Mouse (Mus musculus) intestine, embryonic 14.5 days (tissue): ENCODE measurements around the gene Adamts7. TPM values are rescaled to one million over a fixed set of nuclear protein-coding genes. Genes with fewer than 3 reads are reported as not detected.

Experiments used
- ATAC-seq: fragments of 200-750 bp; cut with Nextera tagmentation; replicated peaks from 2 replicates; pipeline ENCODE4 v1.8.0; 2017; ENCODE audit warnings: low read depth, moderate number of reproducible peaks, moderate TSS enrichment, moderate library complexity; ENCODE audit not compliant: low FRiP score, low TSS enrichment
- DNase-seq: peaks from one replicate; pipeline ENCODE4 v3.0.0-alpha.2; 2018; ENCODE audit warnings: low spot score
- H3K27ac ChIP-seq: fragments of 300-500 bp; sonication (generic); 2 replicates; pipeline ENCODE4 v1.5.1; 2014; ENCODE audit warnings: low read depth, mild to moderate bottlenecking, control low read depth
- H3K27me3 ChIP-seq: fragments of 300-500 bp; sonication (generic); replicated peaks from 2 replicates; pipeline ENCODE4 v1.6.1; 2014; ENCODE audit warnings: low read length, control low read depth; ENCODE audit not compliant: control insufficient read depth, insufficient read depth
- H3K36me3 ChIP-seq: fragments of 300-500 bp; sonication (generic); 2 replicates; pipeline ENCODE4 v1.6.1; 2014; ENCODE audit warnings: low read length, control low read depth; ENCODE audit not compliant: control insufficient read depth, insufficient read depth
- H3K4me1 ChIP-seq: fragments of 300-500 bp; sonication (generic); replicated peaks from 2 replicates; pipeline ENCODE4 v1.6.1; 2014; ENCODE audit warnings: low read length, control low read depth, mixed read lengths; ENCODE audit not compliant: control insufficient read depth, insufficient read depth
- H3K4me2 ChIP-seq: fragments of 300-500 bp; sonication (generic); 2 replicates; pipeline ENCODE4 v1.6.1; 2014; ENCODE audit warnings: low read length
- H3K4me3 ChIP-seq: fragments of 300-500 bp; sonication (generic); 2 replicates; pipeline ENCODE4 v1.5.1; 2014; ENCODE audit warnings: low read depth, low read length, control low read depth, mixed read lengths
- H3K9ac ChIP-seq: fragments of 300-500 bp; sonication (generic); 2 replicates; pipeline ENCODE4 v1.6.1; 2014; ENCODE audit warnings: mild to moderate bottlenecking, low read length
- H3K9me3 ChIP-seq: fragments of 300-500 bp; sonication (generic); 2 replicates; pipeline ENCODE4 v1.6.1; 2016; ENCODE audit warnings: low read length, control low read depth; ENCODE audit not compliant: control insufficient read depth
- WGBS: fragments of 180-500 bp; shearing (Covaris S2); extraction: QIAGEN DNeasy Blood & Tissue Kit; methylation state at CpG from one replicate; pipeline ENCODE4 v1.1.7; 2014; 5-methylcytosine and 5-hydroxymethylcytosine counted together
- polyA plus RNA-seq: library from polyadenylated mRNA; unstranded; fragments of >200 nt; fragmentation: Nextera tagmentation; extraction: Ambion mirVana; gene quantifications from 2 replicates; pipeline ENCODE4 v1.2.1, GENCODE M21; 2014

The Adamts7 gene
- polyA plus RNA-seq = 18.7 and 20.7 TPM in 2 replicates

GRCm38 (mm10) chr9:90162926-90163748 is at the start of gene Adamts7:
TSS of gene Adamts7 (plus strand) at chr9:90163069.
- under 1% methylated on average over 54 of the region's 60 CpGs for WGBS
- H3K4me1 ChIP-seq = peaks cover 8% of the 10 kb centered on the region; the same call in 1 of the 2 replicates

GRCm38 (mm10) chr9:90113151-90113550 is 49.7 kb upstream of the Adamts7 start:
- WGBS = 2% methylated on average over 13 of the region's 13 CpGs
- peaks cover 18% of the 10 kb centered on the region for H3K4me1 ChIP-seq
- no peaks in the 10 kb centered on the region for H3K9me3 ChIP-seq
- peak overlapping the region; percentile 99; the same call in 1 of the 2 replicates for H3K27ac ChIP-seq
- H3K36me3 ChIP-seq = peaks cover 14% of the 10 kb centered on the region
- ATAC-seq (no peak), DNase-seq (no peak)
- H3K4me3 ChIP-seq = peak overlapping the region; percentile 97
- H3K27me3 ChIP-seq = no peaks in the 10 kb centered on the region
- H3K9ac ChIP-seq = peak overlapping the region; percentile 99
- peak overlapping the region; percentile 69 for H3K4me2 ChIP-seq

More at GRCm38 (mm10) chr9:90162926-90163748, at the start of gene Adamts7:
- peak within 1 kb of the TSS; percentile 79 for H3K4me3 ChIP-seq
- H3K9ac ChIP-seq = peak within 1 kb of the TSS; percentile 76
- DNase-seq (peak; percentile 84), ATAC-seq (peak; percentile 70)
- no peaks in the 10 kb centered on the region for H3K27me3 ChIP-seq
- no peaks in the 10 kb centered on the region for H3K36me3 ChIP-seq
- peak within 1 kb of the TSS; percentile 87 for H3K4me2 ChIP-seq
- H3K9me3 ChIP-seq = 0 out of 2 replicates have a peak, but pooled peaks cover 5% of the 10 kb centered on the region
- H3K27ac ChIP-seq = peak within 1 kb of the TSS; percentile 82

DNA sequence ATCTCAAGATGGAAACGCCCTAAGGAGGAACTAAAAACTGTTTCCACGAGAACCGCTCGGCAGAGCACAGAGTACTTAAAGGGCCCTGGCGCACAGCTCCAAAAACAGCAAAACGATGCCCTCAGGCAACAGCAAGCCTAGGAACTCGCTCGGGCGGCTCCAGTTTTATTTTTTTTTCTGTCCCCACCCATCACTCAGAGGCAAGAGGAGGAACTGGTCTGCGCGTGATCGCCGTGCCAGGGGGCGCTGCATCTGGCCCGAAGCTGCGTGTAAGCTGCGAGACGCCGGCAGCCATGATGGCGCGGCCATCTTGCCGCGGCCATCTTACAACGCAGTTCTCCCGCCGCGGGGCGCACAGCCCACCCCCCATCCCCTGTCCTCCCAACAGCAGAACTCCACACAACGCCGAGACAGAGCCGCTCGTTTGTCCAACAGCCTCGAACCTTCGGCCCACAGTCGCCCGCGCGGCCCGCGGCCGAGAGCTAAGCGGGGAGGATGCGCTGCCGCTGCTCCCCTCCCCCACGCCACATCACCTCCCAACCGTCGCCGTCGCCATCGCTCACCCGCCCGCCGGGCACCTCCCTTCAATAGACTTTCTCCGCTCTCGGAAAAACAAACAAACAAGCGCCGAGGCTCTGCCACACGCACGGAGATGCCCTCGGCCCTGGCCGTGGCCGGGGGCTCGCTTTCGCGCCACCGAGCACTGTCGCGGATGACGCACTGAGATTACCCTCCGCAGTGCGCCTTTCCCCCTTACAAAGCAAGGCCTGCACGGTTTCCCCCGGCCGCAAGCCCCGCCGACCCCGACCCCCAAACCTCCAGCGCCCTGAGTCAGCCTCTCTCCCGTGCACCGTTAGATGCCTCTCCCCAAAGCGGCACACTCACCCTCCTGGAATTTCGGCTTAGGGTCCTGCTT is 49.0 kb upstream of the Adamts7 start:
- Histone ChIP-seq H3K9ac (peak overlapping the region; percentile 99), H3K4me3 (peak overlapping the region; percentile 97), H3K9me3 (no peaks in the 10 kb centered on the region), H3K36me3 (peaks cover 6% of the 10 kb centered on the region), H3K4me2 (peak overlapping the region; percentile 69), H3K27ac (peak overlapping the region; percentile 99), H3K27me3 (no peaks in the 10 kb centered on the region), H3K4me1 (peaks cover 18% of the 10 kb centered on the region)
- WGBS = under 1% methylated on average over 81 of the region's 82 CpGs
- peak; percentile 93 for DNase-seq
- peak; percentile 69 for ATAC-seq

DNA sequence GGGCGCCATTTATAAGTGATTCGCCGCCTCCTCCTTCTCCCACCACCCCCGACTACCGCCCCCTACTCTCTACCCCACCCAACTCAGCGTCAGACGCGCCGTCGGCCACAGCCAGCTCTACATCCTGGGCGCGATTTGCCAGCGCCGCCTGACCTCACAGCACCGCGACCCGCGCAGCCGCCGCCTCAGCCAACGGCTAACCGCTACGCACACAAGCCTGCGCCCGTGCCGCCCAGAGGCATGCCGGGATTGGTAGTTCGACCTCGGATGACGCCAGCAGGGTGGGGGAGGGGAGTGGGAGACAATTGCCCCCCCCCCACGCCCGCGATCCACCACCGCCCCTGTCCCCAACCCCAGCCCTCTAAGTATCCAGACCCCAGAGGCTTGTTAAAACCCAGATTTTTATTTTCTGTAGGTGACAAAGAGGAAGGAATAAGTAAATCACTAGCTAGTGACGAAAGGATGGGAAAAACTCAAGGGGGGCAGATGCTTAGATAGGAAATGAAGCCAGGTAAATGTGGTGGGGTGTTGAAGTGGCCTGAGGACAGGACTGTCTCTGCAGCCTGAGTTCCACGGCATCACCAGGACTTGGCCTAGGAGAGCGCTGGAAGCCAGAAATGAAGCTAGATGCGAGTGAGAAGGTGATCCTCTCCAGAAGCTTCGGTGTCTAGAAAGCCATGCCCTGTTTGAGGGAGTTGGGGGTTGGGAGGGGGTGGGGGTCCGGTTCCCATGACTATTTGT is 48.1 kb upstream of the Adamts7 start, which contains the start of gene Morf4l1:
Gene Morf4l1 (minus strand): TSS at position 208 of the 741 bp plus-strand sequence.
- ATAC-seq (peak; percentile 98), DNase-seq (peak; percentile 95)
- peak within 1 kb of the TSS; percentile 99 for H3K27ac ChIP-seq
- H3K4me3 ChIP-seq = peak within 1 kb of the TSS; percentile 97
- no peaks in the 10 kb centered on the region for H3K36me3 ChIP-seq
- 1% methylated on average over 36 of the region's 40 CpGs for WGBS
- peak within 1 kb of the TSS; percentile 87 for H3K4me2 ChIP-seq
- H3K9ac ChIP-seq = peak within 1 kb of the TSS; percentile 99
- H3K4me1 ChIP-seq = peaks cover 18% of the 10 kb centered on the region
- no peaks in the 10 kb centered on the region for H3K27me3 ChIP-seq
- H3K9me3 ChIP-seq = no peaks in the 10 kb centered on the region

- Histone ChIP-seq H3K4me2 (peak overlapping the region; percentile 87), H3K27ac (no peak overlapping the region), H3K9me3 (no peaks in the 10 kb centered on the region), H3K4me1 (peaks cover 14% of the 10 kb centered on the region), H3K9ac (peak overlapping the region; percentile 55), H3K36me3 (no peaks in the 10 kb centered on the region), H3K4me3 (peak overlapping the region; percentile 97), H3K27me3 (no peaks in the 10 kb centered on the region)
- no peak for ATAC-seq
- no peak for DNase-seq
These were observed 47.6 kb upstream of the Adamts7 start for GRCm38 (mm10) chr9:90115308-90115700.

DNA sequence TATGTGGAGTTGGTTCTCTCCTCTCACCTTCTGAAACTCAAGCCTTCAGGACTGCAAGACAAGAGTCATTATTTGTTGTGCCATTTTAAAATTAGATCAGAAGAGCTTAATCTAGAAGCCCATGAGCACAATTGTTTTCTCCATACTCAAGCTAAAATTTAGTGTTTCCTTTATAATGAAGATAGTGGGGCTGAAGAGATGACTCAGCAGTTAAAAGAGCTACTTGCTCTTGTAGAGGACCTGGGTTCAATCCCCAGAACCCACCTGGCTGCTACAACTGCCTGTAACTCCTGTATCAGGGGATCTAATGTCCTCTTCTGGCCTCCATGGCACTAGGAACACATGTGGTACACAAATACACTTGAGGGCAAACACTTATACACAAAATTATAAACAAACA is 45.6 kb upstream of the Adamts7 start:
- Histone ChIP-seq H3K9ac (no peak overlapping the region), H3K36me3 (no peaks in the 10 kb centered on the region), H3K4me3 (no peak overlapping the region), H3K27ac (no peak overlapping the region), H3K4me2 (no peak overlapping the region), H3K27me3 (no peaks in the 10 kb centered on the region), H3K9me3 (no peaks in the 10 kb centered on the region), H3K4me1 (peaks cover 6% of the 10 kb centered on the region)
- no peak for ATAC-seq
- no peak for DNase-seq

DNA sequence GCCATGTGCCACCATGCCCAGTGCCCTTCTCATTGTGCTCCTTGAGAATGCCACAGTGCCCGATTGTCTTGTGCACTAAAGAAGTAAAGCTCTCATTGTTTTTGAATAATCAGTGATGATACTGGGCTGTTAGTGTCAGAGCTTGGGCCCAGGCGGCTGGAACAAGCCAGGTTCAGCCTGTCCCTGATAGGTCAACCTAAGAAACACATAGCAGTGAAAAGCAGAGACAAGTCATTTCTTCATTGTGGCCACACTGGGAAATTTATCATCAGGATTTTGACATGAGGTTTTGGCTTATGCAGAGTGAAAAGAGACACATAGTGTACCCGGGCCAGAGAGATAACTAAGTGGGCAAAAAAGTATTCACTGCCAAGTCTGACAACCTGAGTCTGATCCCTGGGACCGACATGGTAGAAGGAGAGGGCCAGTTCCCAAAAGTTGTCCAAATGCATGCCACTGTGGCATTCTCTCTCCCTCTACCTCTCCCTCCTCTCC is 40.6 kb upstream of the Adamts7 start:
- Histone ChIP-seq H3K4me1 (0 out of 2 replicates have a peak, but pooled peaks cover 3% of the 10 kb centered on the region), H3K9me3 (no peaks in the 10 kb centered on the region), H3K36me3 (no peaks in the 10 kb centered on the region), H3K9ac (no peak overlapping the region), H3K4me2 (no peak overlapping the region), H3K4me3 (no peak overlapping the region), H3K27me3 (no peaks in the 10 kb centered on the region), H3K27ac (no peak overlapping the region)
- 77% methylated on average over 4 of the region's 4 CpGs for WGBS
- DNase-seq (no peak), ATAC-seq (no peak)
